Mouse (Mus musculus): ENCODE measurements around the gene Olfr1054. TPM values are rescaled to one million over a fixed set of nuclear protein-coding genes. Genes with fewer than 3 reads are reported as not detected.
"Not testable (repeated sequence)": the region's sequence is repeated elsewhere in the genome, so short reads cannot be mapped to it uniquely, and the experiment has no call there.

Gene Olfr1054
- total RNA-seq (2021): not detected
- long read RNA-seq, experiment 1: 0 reads
- long read RNA-seq, experiment 2: 0 reads

GRCm38 (mm10) chr2:86335333-86335732 is at the start of gene Olfr1054:
TSS of gene Olfr1054 (minus strand) at chr2:86335433.
- DNase-seq: no peak
- intact Hi-C loops (cut with DNase I): no loop called here

GRCm38 (mm10) chr2:86378293-86378692 is 43.1 kb upstream of the Olfr1054 start, which contains the start of gene Olfr1057:
TSS of gene Olfr1057 (minus strand) at chr2:86378393.
- no peak for DNase-seq
- intact Hi-C loops (cut with DNase I): no loop called here

- DNase-seq; intact Hi-C loops (cut with DNase I): not testable (repeated sequence)
Observed at GRCm38 (mm10) chr2:86366342-86366741, 31.1 kb upstream of the Olfr1054 start.

- intact Hi-C loops (cut with DNase I): no loop called here
Observed at GRCm38 (mm10) chr2:86362369-86362768, 27.1 kb upstream of the Olfr1054 start, which contains the start of gene Olfr1056. TSS of gene Olfr1056 (minus strand) at chr2:86362469.

GRCm38 (mm10) chr2:86351751-86352150 is 16.5 kb upstream of the Olfr1054 start:
- DNase-seq; intact Hi-C loops (cut with DNase I): not testable (repeated sequence)

More at GRCm38 (mm10) chr2:86362369-86362768, 27.1 kb upstream of the Olfr1054 start, which contains the start of gene Olfr1056:
- no peak for DNase-seq

GRCm38 (mm10) chr2:86350184-86350583 is 15.0 kb upstream of the Olfr1054 start, which contains the start of gene Olfr1055:
TSS of gene Olfr1055 (minus strand) at chr2:86350284.
- no peak for DNase-seq
- intact Hi-C loops (cut with DNase I): no loop called here

- DNase-seq: no peak
- intact Hi-C loops (cut with DNase I): no loop called here
Observed at GRCm38 (mm10) chr2:86315184-86315583, 20.0 kb downstream of the Olfr1054 start, which contains the start of gene Olfr1053. TSS of gene Olfr1053 (minus strand) at chr2:86315284.

GRCm38 (mm10) chr2:86292155-86292554 is 43.1 kb downstream of the Olfr1054 start, which contains the start of gene Olfr1052:
TSS of gene Olfr1052 (plus strand) at chr2:86292455.
- no peak for DNase-seq
- intact Hi-C loops (cut with DNase I): no loop called here

Other genes starting within 250 kb of the Olfr1054 start
- gene Olfr1037, start 248.0 kb downstream of the Olfr1054 start, total RNA-seq (2021): not detected
- gene Olfr1039, start 199.5 kb downstream of the Olfr1054 start, total RNA-seq (2021): not detected
- gene Olfr1040, start 188.7 kb downstream of the Olfr1054 start, total RNA-seq (2021): not detected
- not detected for gene Olfr1042, start 173.6 kb downstream of the Olfr1054 start, total RNA-seq (2021)
- gene Olfr1043, start 167.9 kb downstream of the Olfr1054 start, total RNA-seq (2021): not detected
- not detected for gene Olfr1044, start 157.6 kb downstream of the Olfr1054 start, total RNA-seq (2021)
- not detected for gene Olfr52, start 149.8 kb downstream of the Olfr1054 start, total RNA-seq (2021)
- gene Olfr1045, start 132.4 kb downstream of the Olfr1054 start, total RNA-seq (2021): not detected
- gene Olfr1046, start 116.1 kb downstream of the Olfr1054 start, total RNA-seq (2021): not detected
- not detected for gene Olfr1047, start 104.0 kb downstream of the Olfr1054 start, total RNA-seq (2021)
- not detected for gene Olfr1048, start 95.1 kb downstream of the Olfr1054 start, total RNA-seq (2021)
- not detected for gene Olfr1049, start 77.1 kb downstream of the Olfr1054 start, total RNA-seq (2021)
- gene Olfr1051, start 56.3 kb downstream of the Olfr1054 start, total RNA-seq (2021): not detected
- not detected for gene Olfr1052, start 43.0 kb downstream of the Olfr1054 start, total RNA-seq (2021)
- not detected for gene Olfr1053, start 20.1 kb downstream of the Olfr1054 start, total RNA-seq (2021)
- gene Olfr1055, start 14.9 kb upstream of the Olfr1054 start, total RNA-seq (2021): not detected
- not detected for gene Olfr1056, start 27.0 kb upstream of the Olfr1054 start, total RNA-seq (2021)
- not detected for gene Olfr1057, start 43.0 kb upstream of the Olfr1054 start, total RNA-seq (2021)
- gene Olfr1058, start 53.1 kb upstream of the Olfr1054 start, total RNA-seq (2021): not detected
- gene Olfr1061, start 78.6 kb upstream of the Olfr1054 start, total RNA-seq (2021): not detected
- not detected for gene Olfr1062, start 91.3 kb upstream of the Olfr1054 start, total RNA-seq (2021)
- gene Olfr1065, start 115.2 kb upstream of the Olfr1054 start, total RNA-seq (2021): not detected
- not detected for gene Olfr1066, start 120.8 kb upstream of the Olfr1054 start, total RNA-seq (2021)
- not detected for gene Olfr228, start 152.0 kb upstream of the Olfr1054 start, total RNA-seq (2021)
- not detected for gene Olfr1076, start 173.0 kb upstream of the Olfr1054 start, total RNA-seq (2021)
- gene Olfr1079, start 207.0 kb upstream of the Olfr1054 start, total RNA-seq (2021): not detected
- gene Olfr1080, start 222.8 kb upstream of the Olfr1054 start, total RNA-seq (2021): not detected